Mouse (Mus musculus) brain, embryonic 14.5 days (tissue): ENCODE results near the gene Celf5.

Experiments used
- CTCF ChIP-seq: fragments of 200-500 bp; IDR thresholded peaks from 2 replicates; pipeline ENCODE4 v1.5.1; 2012; ENCODE audit warnings: inconsistent platforms, mild to moderate bottlenecking, moderate library complexity, borderline replicate concordance; ENCODE audit not compliant: insufficient read depth, insufficient read length; ENCODE audit errors: extremely low read depth
- POLR2A ChIP-seq: fragments of 200-500 bp; IDR thresholded peaks from 2 replicates; pipeline ENCODE4 v1.6.1; 2012; ENCODE audit warnings: mild to moderate bottlenecking, inconsistent platforms, borderline replicate concordance; ENCODE audit not compliant: poor library complexity, insufficient read depth, insufficient read length, severe bottlenecking; ENCODE audit errors: extremely low read depth

- TF ChIP-seq CTCF: no peak
- TF ChIP-seq POLR2A: no peak
Observed at GRCm38 (mm10) chr10:81409330-81409729, 73.2 kb downstream of the Celf5 start.
